Mouse (Mus musculus) megakaryocyte, embryonic 14.5 days (primary cell): ENCODE results near the gene Fam69b.

ENCODE experiments used
- FLI1 ChIP-seq: IDR thresholded peaks from 2 replicates; pipeline ENCODE4 v1.6.1; 2012; ENCODE audit warnings: low read length, inconsistent platforms, mixed read lengths
- GATA1 ChIP-seq: IDR thresholded peaks from 3 replicates; pipeline ENCODE4 v1.6.1; 2012; ENCODE audit warnings: mixed read lengths, low read length, inconsistent platforms, borderline replicate concordance

GRCm38 (mm10) chr2:26588573-26588972, 39.7 kb upstream of the Fam69b start:
- no peak for TF ChIP-seq GATA1
- no peak for TF ChIP-seq FLI1
